Mouse (Mus musculus): ENCODE results near the gene Ppp1r1b.

The Ppp1r1b gene

DNA sequence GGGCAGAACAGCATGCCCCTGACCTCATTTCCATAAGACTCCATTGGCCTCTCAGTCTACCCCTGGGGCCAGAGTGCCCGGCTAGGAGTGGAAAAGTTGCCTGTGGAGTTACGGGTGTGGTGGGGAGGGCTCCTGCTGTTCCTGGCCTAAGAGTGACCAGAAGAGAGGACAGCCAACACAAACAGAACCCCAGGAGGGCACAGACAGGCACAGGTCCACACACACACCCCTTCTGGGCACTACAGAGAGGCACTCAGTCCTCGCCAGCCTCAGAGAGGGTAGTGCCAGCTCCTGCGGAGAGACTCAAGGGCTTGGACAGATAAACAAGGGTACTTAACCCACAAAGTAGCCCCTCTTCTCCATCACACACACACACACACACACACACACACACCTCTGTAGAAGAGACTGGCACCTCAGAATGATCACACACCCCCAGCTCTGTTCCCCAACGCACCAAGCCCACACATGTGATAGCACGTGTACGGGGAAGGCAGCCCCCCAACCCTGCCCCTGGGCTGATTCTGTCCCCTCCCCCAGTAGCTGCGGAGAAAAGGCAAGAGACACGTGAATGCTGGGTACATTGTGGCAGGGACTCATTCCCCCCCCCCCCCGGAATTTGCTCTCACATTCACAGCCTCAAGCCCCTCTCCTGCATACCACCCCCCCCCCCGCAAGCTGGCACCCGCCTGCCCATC is 670 bp upstream of the Ppp1r1b start:
- DNase-seq (ENCODE audit: low spot score): no peak

DNA sequence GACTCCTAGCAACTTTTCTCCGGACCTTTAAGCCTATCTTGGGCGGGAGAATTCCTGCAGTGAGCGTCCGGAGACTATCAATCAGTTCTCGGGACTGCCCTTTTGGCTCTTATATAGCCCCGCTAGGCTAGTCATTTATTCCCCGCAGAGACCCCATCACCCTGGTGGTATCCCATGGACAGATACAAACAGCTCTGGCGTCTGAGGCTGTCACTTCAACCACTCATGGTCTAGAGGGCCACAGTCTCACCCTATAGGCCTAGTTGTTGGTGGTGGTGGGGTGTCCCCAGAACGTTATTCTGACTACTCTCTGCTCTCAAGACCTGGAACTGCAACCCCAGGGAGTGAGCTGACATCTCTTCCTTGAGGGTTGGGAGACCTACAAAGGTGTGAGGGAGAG is 1.1 kb downstream of the Ppp1r1b start:
- no peak for DNase-seq (ENCODE audit: low spot score)

DNA sequence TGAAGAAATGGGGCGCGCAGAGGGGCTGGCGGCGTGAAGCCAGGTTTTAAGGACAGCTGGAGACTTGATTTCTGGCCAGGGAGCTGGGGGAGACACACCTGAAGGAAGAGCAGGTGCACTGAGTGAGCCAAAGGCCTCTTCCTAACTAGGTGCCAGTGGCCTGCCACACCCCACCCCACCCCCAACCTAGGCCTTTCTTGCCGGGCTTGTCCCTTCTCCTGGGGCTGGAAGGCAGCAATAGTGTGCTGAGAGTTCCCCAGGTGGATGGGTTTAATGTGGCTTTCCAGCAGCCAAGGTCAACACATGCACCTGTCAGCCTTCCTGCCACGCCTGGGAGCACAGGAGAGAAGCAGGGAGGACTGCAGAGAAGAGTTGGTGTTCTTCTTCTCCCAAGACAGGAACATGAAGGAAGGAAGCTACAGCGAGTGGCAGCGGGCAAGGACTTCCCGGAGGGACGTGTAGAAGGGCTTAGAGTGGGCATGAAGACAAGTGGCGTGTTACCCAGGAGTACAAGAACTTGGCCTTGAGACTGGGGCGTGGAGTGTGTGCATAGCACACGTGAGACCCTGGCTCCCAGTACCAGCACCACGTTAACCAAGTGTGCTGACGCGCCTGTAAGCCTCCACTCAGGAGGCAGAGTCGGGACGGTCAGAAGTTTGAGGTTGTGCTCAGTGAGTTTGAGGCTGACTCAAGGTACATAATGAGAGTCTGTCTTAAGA is 4.2 kb downstream of the Ppp1r1b start:
- no peak for DNase-seq (ENCODE audit: low spot score)

DNA sequence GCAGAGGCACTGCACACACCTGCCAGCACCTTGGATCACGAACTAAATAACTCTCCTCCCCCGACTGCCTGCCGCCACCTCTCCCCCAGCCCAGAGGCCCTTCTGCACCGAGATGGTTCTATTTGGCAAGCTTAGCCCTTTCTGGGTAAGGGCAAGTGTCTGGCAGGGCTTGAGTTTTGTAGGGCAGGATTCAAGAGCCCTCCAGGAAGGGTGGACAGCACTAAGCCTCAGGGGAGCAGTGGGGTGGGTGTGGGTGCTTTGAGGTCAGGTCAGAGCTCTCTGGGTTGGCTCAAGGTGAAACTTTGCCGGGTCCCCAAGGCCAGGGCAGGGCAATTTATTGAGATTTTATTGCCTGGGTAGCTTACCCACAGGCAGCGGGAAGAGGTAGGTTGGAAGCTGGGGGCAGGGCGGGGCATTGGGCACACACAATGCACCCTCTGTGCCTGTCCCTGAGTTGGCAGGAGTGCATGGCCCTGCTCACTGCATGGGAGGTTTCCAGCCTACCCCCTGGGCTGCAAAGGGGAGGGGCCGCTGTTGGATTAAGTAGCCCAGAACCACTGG is 5.5 kb downstream of the Ppp1r1b start:
- DNase-seq (ENCODE audit: low spot score): no peak

DNA sequence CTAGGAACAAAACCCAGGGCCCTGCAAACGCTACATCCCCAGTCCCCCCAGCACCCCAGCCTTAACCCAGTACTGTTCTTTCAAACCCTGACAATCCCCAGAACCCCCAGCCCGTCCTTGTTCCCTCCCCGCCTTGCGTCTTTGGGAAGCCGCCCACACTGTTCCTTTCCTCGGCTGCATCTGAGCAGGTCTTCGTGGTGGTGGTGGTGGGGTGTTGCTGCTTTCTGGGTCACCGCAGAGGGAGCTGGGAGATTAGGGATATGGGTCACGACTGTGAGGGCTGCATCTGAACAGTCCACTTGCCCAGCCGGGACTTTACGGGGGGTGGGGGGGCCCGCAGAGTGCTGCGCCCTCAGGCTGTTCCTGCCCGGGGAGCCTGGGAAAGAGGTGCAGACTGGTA is 6.2 kb downstream of the Ppp1r1b start:
- no peak for DNase-seq (ENCODE audit: low spot score)

DNA sequence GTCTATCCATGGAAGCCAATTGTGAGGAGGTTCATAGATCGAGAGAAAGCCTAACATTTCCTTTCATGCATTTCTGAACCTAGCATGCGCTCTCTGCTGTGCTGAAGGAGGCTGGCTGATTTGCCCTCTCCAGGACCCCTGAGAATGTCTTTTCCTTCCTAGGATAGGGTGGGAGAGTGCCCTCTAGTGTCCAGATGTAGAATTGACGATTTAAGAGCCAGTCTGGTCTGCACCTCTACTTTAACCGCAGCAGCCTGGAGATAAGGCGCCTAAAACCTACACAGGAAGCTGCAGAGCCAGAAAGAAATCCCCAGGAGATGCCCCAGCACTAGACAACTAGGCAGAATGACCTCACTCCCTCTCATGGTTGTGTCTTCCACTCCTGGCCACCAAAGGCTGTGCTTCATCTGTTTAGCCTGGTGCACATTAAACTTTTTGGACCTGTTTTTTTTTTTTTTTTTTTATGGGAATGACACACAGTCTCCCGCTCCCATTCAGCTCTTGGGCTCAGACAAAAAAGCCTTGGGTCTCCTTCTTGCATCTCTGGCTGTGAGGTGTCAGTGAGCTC is 7.6 kb downstream of the Ppp1r1b start:
- peak; percentile 78 for DNase-seq (ENCODE audit: low spot score)

DNA sequence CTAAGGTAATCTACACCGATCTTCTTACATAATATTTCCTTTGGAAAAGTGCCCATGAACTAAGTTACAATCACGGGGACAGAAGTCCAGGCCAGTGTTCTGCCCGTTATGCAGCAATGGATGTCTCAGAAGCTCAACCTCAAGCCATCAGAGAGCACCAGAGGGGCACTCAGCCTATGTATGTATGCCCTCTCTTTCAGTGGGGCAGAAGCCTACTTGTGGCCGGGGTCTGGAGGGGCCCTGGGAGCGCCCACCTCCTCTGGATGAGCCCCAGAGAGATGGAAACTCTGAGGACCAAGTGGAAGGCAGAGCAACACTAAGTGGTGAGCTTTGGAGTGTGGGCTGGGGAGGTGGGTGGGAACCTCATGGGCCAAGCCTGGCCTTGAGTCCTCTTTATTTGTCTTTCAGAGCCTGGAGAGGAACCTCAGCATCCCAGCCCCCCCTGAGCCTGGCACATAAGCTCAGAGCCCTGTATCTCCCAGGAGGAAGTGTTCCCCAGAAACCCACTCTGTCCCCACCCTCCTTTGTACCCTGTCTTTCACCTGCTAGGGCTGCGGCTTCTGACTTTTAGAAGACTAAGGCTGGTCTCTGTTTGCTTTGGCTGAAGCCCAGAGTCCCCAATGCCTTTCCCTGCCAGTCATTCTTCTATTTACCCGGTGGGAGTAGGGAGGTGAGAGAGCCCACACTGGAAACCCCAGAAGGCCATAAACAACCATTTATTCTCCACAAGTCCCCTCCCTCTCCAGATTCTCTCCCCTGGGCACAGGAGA is 8.6 kb downstream of the Ppp1r1b start:
- no peak for DNase-seq (ENCODE audit: low spot score)

DNA sequence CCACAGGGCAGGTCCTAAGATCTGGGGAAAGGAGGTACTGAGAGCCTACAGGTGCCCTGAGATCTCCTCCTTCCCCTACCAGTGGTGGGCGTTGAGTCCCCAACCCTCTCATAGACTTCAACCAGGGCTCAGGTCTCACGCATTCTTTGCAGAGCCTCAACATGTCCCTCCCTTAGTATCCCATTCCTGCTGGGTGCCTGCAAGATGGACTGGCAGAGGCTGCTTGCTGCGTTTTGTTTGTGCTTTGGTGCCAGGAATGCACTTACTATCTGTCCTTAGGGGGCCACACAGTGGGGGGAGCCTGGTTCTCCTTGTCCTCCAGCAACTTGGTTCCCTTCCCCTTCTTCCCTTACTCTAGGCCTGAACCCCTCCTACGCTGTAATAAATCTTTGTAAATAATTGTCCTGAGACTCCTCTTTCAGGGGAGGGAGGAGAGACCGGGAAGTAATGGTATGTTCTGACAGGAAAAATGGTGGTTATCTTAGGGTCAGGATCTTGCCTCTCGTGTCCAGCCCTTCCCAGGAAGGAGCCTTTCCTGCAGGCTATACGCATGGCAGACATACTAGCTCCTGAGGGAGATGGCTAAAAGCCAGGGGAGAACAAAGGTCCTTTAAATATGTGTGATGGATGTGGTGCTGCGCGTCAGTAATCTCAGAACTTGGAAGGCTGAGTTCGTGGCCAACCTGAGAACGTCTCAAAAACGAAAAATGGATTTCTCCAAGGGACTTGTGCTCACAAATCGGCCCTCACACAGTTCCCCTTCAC is 9.4 kb downstream of the Ppp1r1b start:
- DNase-seq (ENCODE audit: low spot score): no peak

DNA sequence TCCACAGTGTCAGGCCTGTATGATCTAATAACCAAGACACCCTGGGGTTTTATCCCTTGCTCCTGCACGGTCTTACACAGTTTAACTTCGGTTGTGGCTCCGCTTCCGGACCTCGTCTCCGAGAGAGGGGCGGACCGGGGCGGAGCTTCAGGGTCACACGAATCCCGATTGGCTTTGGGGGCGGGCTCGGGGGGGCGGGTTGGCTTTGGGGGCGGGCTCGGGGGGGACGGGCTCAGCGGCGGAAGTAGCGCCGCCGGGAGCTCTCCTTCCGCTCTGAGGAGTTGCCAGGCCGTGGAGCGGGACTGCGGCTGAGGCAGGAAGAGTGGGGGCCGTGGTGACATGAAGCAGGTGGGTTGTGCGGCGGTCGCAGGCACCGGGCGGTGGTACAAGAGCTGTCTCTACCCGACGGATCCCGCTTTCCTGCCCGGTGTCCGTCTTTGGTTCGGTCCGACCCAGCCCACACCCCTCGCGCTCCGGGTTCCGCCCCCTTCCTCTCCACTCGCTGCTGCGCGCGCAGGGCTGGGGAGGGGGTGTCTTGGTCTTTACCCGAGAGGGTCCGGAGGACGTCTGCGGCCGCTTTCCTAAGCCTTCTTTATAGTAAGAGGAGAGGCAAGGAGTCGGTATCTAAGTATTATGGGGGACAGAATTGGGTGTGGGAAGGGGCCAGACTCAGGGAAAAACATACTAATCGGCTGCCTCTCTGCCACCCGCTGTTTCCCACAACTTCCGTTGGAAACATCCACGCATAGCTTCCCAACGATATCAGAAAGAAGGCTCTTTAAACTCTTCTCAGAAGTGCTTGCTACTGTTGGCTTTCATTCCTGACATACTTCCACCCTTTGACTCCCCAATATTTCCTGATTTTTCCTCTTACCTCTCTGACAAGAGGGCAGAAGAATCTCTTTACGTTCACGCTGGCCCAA is 10.2 kb downstream of the Ppp1r1b start, which contains the start of gene Stard3:
Gene Stard3 (plus strand): TSS at position 208 of the 923 bp plus-strand sequence.
- peak; percentile 91 for DNase-seq (ENCODE audit: low spot score)

DNA sequence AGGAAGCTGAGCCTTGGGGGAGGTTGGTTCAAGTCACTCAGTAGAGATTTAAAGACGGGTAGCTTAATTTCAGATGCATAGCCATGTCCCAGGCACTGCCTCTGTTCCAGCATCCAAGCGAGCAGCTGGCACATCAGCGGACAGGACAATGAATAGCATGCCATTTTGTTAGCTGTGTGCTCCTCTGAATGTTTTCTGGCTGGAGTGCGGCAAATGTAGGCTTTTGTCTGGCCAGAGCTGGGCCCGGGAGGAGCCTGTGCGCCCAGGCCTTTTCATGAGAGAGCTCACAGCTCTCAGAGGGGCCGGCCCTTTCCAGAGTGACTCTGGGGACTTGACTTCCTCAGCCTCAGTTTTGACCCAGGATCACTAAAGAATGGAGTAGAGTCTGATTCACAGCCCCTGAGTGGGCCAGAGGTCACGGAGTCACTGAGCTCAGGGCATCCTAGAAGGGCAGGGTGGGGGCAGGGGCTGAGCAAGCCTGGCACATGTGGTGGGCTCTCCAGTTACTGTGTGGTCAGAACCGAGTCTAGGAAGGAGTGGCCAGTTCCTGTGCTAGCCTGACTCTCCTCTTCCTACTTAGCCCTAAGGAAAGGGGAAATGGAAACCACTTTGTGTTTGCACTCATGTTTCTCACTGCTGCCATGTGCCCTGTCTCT is 12.8 kb downstream of the Ppp1r1b start:
- no peak for DNase-seq (ENCODE audit: low spot score)

DNA sequence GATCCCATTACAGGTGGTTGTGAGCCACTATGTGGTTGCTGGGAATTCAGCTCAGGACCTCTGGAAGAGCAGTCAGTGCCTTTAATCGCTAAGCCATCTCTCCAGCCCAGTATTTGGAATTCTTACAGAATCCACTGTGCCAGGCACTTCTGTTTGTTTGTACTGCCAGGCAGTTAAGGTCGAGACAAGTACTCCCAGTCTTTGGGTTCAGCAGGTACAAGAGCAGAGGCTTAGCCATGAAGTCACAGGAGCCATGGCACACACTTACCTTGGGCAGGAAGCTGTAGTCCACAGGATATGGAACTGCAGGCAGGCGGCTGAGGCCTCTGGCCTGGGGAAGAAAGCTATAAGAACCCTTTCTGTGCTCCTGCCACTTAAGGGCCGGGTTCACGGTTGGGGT is 15.6 kb downstream of the Ppp1r1b start:
- DNase-seq (ENCODE audit: low spot score): no peak

DNA sequence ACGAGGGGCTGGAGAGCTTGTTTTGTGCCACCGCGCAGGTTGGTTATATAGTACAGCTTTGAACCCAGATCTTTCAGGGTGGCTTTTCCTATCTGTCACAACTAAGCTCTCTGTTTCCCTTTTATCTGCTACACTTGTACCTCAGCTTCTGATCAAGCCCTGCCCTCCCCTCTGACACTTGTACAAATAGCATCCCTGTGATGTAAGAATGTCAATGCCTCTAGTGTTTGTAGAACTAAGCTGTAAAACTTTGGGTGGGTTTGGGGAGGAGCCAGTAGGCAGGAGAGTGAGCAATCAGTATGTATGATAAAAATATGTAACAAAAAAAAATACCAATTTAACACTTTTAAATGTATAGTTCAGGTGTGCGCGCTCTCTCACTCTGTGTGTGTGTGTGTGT is 16.2 kb downstream of the Ppp1r1b start:
- DNase-seq (ENCODE audit: low spot score): no peak

DNA sequence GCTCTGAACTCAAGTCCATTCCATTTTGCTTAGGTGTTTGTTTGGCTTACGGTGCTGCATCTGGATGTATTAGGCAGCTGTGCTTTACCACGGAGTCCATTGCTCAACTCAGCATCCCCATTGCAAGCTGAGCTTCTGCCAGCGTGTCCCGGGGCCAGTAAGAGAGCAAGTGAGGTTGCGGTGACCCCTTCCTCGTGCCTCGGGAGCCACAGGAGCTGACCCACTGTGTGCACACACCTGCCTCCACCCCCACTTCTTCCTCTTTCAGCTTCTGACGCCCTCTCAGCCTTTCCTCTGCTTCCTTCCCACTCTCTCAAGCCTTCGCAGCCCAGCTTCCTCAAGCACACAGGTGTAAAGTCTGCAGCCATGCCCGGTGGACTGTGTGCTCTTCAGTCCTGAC is 18.1 kb downstream of the Ppp1r1b start:
- DNase-seq (ENCODE audit: low spot score): no peak

DNA sequence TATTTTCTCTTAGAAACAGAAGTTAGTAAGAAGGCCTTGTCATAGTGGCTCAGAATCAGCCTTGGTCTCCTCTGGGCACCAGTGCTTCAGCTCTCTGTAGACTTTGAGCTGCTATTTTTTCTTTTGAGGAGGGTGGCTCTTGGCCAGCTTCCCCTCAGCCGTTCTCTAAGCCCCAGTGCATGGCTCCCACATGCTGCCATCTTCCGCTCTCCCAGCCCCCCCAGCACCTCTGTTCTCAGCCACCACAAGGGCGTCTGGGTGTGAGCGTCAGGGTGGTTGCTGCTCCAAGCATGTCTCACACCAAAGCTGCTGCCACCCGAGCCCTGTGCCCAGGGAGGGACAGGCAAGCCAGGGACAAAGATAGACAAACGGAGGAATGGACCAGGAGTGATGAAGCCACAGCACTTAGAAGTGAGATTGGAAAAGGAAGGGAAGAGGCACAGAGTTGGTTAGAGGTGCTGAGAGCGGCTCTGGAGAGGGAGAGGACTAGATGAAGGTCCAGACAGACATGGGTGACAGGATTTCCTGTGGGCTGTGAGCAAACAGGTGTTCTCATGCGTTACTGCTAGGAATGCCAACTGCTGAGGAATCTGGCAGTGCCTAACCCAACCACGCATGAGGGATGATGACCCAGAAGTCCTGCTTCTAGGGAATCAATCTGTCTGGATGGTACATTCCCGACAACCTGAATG is 19.1 kb downstream of the Ppp1r1b start:
- no peak for DNase-seq (ENCODE audit: low spot score)

DNA sequence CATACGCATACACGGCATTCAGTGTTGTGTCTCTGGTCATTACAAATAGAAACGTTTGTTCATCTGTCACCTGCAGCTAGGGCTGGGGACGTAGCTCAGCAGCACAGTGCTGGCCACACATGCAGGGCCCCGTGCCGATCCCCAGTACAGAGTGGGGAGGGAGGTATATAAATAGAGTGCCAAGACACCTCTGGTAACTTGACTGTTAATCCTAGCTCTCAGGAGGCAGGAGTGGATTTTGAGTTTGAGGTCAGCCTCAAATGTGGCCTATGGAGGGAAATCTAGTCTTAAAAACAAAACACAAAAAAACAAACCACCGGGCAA is 19.6 kb downstream of the Ppp1r1b start:
- DNase-seq (ENCODE audit: low spot score): no peak

DNA sequence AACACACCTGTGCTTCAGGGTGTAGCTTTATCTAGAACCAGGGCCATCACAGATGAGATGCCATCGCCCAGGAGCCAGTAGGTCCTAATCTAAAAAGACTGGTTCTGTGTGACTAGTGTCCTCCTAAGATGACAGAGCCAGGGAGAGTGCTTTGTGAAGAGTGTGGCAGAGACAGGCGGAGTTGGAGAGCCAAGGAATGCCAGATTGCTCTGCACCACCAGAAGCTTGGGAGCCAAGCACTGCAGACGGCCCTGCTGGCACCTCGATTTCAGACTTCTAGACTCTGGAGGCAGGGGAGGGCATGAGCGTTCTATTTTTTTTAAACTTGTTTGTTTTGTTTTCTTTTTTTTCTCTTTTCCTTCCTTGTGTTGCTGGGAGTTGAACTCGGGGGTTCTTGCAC is 21.1 kb downstream of the Ppp1r1b start:
- no peak for DNase-seq (ENCODE audit: low spot score)

DNA sequence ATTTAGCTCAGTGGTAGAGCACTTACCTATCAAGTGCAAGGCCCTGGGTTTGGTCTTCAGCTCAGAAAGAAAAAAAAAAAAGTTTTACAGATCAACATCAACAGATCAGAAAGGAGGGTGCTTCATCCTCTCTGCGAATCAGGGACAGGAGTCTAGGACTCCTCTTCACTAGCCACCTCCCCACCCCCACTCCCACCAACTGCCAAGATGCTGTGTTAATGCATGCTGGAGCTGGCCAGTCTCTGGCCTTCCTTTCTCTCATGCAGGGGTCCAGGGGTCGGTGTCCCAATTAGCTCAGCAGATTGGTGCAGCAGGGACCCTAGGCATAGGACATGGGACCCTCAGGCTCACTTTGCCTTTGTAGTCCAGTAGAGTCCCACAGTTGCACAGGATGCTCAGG is 22.4 kb downstream of the Ppp1r1b start:
- no peak for DNase-seq (ENCODE audit: low spot score)

DNA sequence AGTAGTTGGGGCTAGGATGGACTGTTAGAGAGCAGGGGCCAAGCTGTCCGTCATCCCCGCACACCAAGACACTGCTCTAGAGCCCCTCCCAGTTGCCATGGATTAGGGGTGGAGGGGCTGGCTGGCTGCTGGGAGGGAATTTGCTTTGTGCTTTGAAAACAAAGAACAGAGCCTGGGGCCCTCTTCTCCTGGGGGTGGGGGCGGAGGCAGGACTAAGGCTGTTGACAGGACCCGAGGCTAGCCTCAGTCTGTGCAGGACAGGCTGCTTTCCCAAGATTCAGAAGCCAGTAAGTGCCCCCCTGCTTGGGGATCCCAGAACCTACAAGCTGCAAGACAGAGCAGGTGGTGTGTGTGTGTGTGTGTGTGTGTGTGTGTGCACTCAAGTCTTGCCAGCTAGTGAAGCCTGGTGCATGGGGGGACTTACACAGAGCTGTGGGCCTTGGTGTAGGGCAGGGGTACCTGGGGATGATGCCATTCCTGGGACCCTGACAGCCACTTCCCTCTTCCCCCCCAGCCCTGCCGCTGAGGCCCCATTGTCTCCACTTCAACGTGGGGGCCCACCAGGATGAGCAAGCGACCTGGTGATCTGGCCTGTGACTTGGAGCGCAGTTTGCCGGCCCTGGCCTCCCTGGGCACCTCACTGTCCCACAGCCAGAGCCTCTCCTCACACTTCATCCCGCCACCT is 23.5 kb downstream of the Ppp1r1b start:
- no peak for DNase-seq (ENCODE audit: low spot score)

DNA sequence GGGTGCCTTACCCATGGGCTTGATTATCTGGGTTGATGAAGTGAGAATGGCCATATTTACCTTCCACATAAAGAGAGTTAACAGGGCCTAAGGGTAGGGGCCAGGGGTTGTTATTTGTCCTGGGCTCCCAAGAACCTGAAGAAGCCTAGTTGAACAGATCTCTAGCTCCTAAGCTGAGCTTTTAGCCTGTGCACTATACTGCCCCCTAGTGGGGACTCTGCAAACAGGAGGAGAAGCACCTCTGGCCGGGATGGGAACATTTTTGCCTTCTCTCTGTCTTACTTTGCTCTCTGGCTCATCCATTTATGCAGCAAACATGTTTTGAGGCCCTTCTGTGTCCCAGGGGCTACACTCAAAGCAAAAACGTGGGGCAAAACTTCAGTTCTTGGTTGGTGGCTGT is 24.2 kb downstream of the Ppp1r1b start:
- DNase-seq (ENCODE audit: low spot score): peak; percentile 67
